Mouse (Mus musculus) CH12.LX (cell line): Measurements from ENCODE around the gene Kxd1. TPM values are rescaled to one million over a fixed set of nuclear protein-coding genes. Genes with fewer than 3 reads are reported as not detected.

ENCODE experiments used
- DNase-seq: peaks from one replicate; pipeline ENCODE4 v3.0.0-alpha.2; 2013; ENCODE audit errors: extremely low read depth
- H3K27ac ChIP-seq: 2 replicates; pipeline ENCODE4 v1.5.1; 2012; ENCODE audit warnings: low read depth, mild to moderate bottlenecking, control low read depth, moderate library complexity; ENCODE audit not compliant: insufficient read depth
- H3K27me3 ChIP-seq: replicated peaks from 2 replicates; pipeline ENCODE3; 2012; ENCODE audit warnings: inconsistent platforms
- H3K36me3 ChIP-seq, 2 experiments: replicated peaks in 1 of 2; 2 replicates each; pipeline versions ENCODE3 to v1.6.1; 2012; ENCODE audit warnings: inconsistent platforms in 1 of 2, low read length in 1 of 2, mild to moderate bottlenecking in 1 of 2, mixed read lengths in 1 of 2, moderate library complexity in 1 of 2; ENCODE audit not compliant: control insufficient read depth in 1 of 2, insufficient read depth in 1 of 2
- H3K4me1 ChIP-seq, 2 experiments: 2 replicates each; pipeline ENCODE4 v1.6.1; 2012; ENCODE audit warnings: inconsistent platforms in 1 of 2, moderate library complexity in 1 of 2; ENCODE audit not compliant: insufficient read depth in 2 of 2, control insufficient read depth in 1 of 2
- H3K4me2 ChIP-seq: 2 replicates; pipeline ENCODE4 v1.6.1; 2012; ENCODE audit warnings: low read depth, mild to moderate bottlenecking, control low read depth; ENCODE audit not compliant: poor library complexity, insufficient read depth, severe bottlenecking
- H3K4me3 ChIP-seq, 3 experiments: fragments of 150-350 bp in 1 of 3; sonication (generic) in 1 of 3; replicated peaks in 1 of 3; 2 replicates each; pipeline versions ENCODE3 to v1.5.1; 2011 to 2012; ENCODE audit warnings: low read depth in 2 of 3, low read length in 2 of 3, mild to moderate bottlenecking in 2 of 3, moderate library complexity in 2 of 3, control low read depth in 1 of 3, improper control_type of control experiment in 1 of 3, inconsistent platforms in 1 of 3, mixed read lengths in 1 of 3; ENCODE audit not compliant: poor library complexity in 1 of 3
- H3K79me2 ChIP-seq: replicated peaks from 2 replicates; pipeline ENCODE4 v1.6.1; 2012; ENCODE audit warnings: mild to moderate bottlenecking, moderate library complexity; ENCODE audit not compliant: control insufficient read depth, poor library complexity, insufficient read depth, severe bottlenecking; ENCODE audit errors: extremely low read depth
- H3K9ac ChIP-seq: 2 replicates; pipeline ENCODE4 v1.6.1; 2012; ENCODE audit warnings: low read depth, mild to moderate bottlenecking, control low read depth, moderate library complexity; ENCODE audit not compliant: insufficient read depth
- H3K9me3 ChIP-seq: replicated peaks from 2 replicates; pipeline ENCODE3; 2012; ENCODE audit warnings: low read length, inconsistent platforms, mixed read lengths
- CHD1 ChIP-seq: IDR thresholded peaks from 2 replicates; pipeline ENCODE4 v1.6.1; 2012; ENCODE audit warnings: low read depth, low read length, improper control_type of control experiment, inconsistent platforms
- CHD2 ChIP-seq: IDR thresholded peaks from 2 replicates; pipeline ENCODE4 v1.6.1; 2011; ENCODE audit warnings: low read length, improper control_type of control experiment
- CTCF ChIP-seq, 2 experiments: IDR thresholded peaks in 1 of 2; conservative IDR thresholded peaks in 1 of 2; 2 replicates each; pipeline ENCODE4 v1.5.1; 2011 to 2012; ENCODE audit warnings: low read depth in 2 of 2, low read length in 2 of 2, improper control_type of control experiment in 1 of 2, inconsistent platforms in 1 of 2, mild to moderate bottlenecking in 1 of 2, moderate library complexity in 1 of 2
- E2F4 ChIP-seq: IDR thresholded peaks from 2 replicates; pipeline ENCODE4 v1.6.1; 2011; ENCODE audit warnings: low read depth, low read length, improper control_type of control experiment; ENCODE audit not compliant: insufficient replicate concordance
- ELF1 ChIP-seq: IDR thresholded peaks from 2 replicates; pipeline ENCODE4 v1.6.1; 2014; ENCODE audit warnings: low read depth, mild to moderate bottlenecking, inconsistent platforms, low read length, improper control_type of control experiment
- EP300 ChIP-seq: IDR thresholded peaks from 2 replicates; pipeline ENCODE4 v1.6.1; 2011; ENCODE audit warnings: low read length, improper control_type of control experiment
- ETS1 ChIP-seq: conservative IDR thresholded peaks from 2 replicates; pipeline ENCODE4 v1.6.1; 2012; ENCODE audit warnings: low read depth, mild to moderate bottlenecking, inconsistent platforms, low read length, improper control_type of control experiment, moderate library complexity
- GABPA ChIP-seq: IDR thresholded peaks from 2 replicates; pipeline ENCODE4 v1.6.1; 2012; ENCODE audit warnings: low read depth, low read length, improper control_type of control experiment, inconsistent platforms; ENCODE audit not compliant: insufficient replicate concordance
- IRF4 ChIP-seq: IDR thresholded peaks from 2 replicates; pipeline ENCODE4 v1.6.1; 2014; ENCODE audit warnings: low read depth, mild to moderate bottlenecking, inconsistent platforms, low read length, improper control_type of control experiment
- JUN ChIP-seq: IDR thresholded peaks from 2 replicates; pipeline ENCODE4 v1.6.1; 2011; ENCODE audit warnings: low read depth, mild to moderate bottlenecking, low read length, improper control_type of control experiment, moderate library complexity; ENCODE audit not compliant: insufficient read depth
- MAFK ChIP-seq: IDR thresholded peaks from 2 replicates; pipeline ENCODE4 v1.6.1; 2011; ENCODE audit warnings: low read length, improper control_type of control experiment; ENCODE audit not compliant: insufficient replicate concordance
- MAX ChIP-seq: IDR thresholded peaks from 2 replicates; pipeline ENCODE4 v1.6.1; 2011; ENCODE audit warnings: low read length, improper control_type of control experiment
- MEF2A ChIP-seq: IDR thresholded peaks from 2 replicates; pipeline ENCODE4 v1.6.1; 2014; ENCODE audit warnings: low read depth, mild to moderate bottlenecking, inconsistent platforms, low read length, improper control_type of control experiment, borderline replicate concordance
- MXI1 ChIP-seq: IDR thresholded peaks from 2 replicates; pipeline ENCODE4 v1.6.1; 2011; ENCODE audit warnings: mild to moderate bottlenecking, low read depth, low read length, improper control_type of control experiment
- NRF1 ChIP-seq: IDR thresholded peaks from 2 replicates; pipeline ENCODE4 v1.6.1; 2014; ENCODE audit warnings: low read depth, mild to moderate bottlenecking, inconsistent platforms, low read length, improper control_type of control experiment, moderate library complexity
- POLR2A ChIP-seq: IDR thresholded peaks from 2 replicates; pipeline ENCODE4 v1.6.1; 2011; ENCODE audit warnings: low read depth, mild to moderate bottlenecking, improper control_type of control experiment, low read length
- POLR2AphosphoS2 ChIP-seq: IDR thresholded peaks from 2 replicates; pipeline ENCODE4 v1.6.1; 2011; ENCODE audit warnings: low read depth, low read length, improper control_type of control experiment
- RAD21 ChIP-seq: IDR thresholded peaks from 2 replicates; pipeline ENCODE4 v1.6.1; 2011; ENCODE audit warnings: low read depth, mild to moderate bottlenecking, low read length, improper control_type of control experiment, moderate library complexity
- RCOR1 ChIP-seq: conservative IDR thresholded peaks from 2 replicates; pipeline ENCODE4 v1.6.1; 2012; ENCODE audit warnings: low read depth, mild to moderate bottlenecking, inconsistent platforms, low read length, improper control_type of control experiment
- SIN3A ChIP-seq: IDR thresholded peaks from 2 replicates; pipeline ENCODE4 v1.6.1; 2012; ENCODE audit warnings: low read length, improper control_type of control experiment, inconsistent platforms
- TBP ChIP-seq: conservative IDR thresholded peaks from 2 replicates; pipeline ENCODE4 v1.6.1; 2011; ENCODE audit warnings: low read depth, low read length, improper control_type of control experiment
- TCF12 ChIP-seq: IDR thresholded peaks from 2 replicates; pipeline ENCODE4 v1.6.1; 2014; ENCODE audit warnings: low read depth, mild to moderate bottlenecking, inconsistent platforms, low read length, improper control_type of control experiment
- UBTF ChIP-seq: IDR thresholded peaks from 2 replicates; pipeline ENCODE4 v1.6.1; 2012; ENCODE audit warnings: low read depth, mild to moderate bottlenecking, inconsistent platforms, low read length, improper control_type of control experiment, moderate library complexity
- USF1 ChIP-seq: IDR thresholded peaks from 2 replicates; pipeline ENCODE4 v1.6.1; 2014; ENCODE audit warnings: low read depth, mild to moderate bottlenecking, inconsistent platforms, low read length, improper control_type of control experiment
- ZC3H11A ChIP-seq: IDR thresholded peaks from 2 replicates; pipeline ENCODE4 v1.6.1; 2012; ENCODE audit warnings: low read depth, mild to moderate bottlenecking, inconsistent platforms, low read length, improper control_type of control experiment
- dilution Hi-C: fragments of 300-500 bp; cut with MboI; formaldehyde crosslinking; loops from 2 replicates; pipeline ENCODE4 v1.14.3; 2020; ENCODE audit warnings: low sequenced_read_pairs; ENCODE audit not compliant: extremely low pct_unique_long_range_greater_than_20kb, extremely low pct_ligation_motif_present
- in situ Hi-C: fragments of 300-500 bp; cut with MboI; formaldehyde crosslinking; loops from 3 replicates; pipeline ENCODE4 v1.14.3; 2019; ENCODE audit warnings: low sequenced_read_pairs, low pct_ligation_motif_present, low pct_unique_long_range_greater_than_20kb, mixed read lengths
- polyA plus RNA-seq: library from polyadenylated mRNA; unstranded; fragments of >175 nt; gene quantifications from 2 replicates; pipeline ENCODE4 v1.2.1, GENCODE M21; 2012; ENCODE audit warnings: low read depth; ENCODE audit not compliant: insufficient read length
- total RNA-seq, 2 experiments: library from RNA; depleted of rRNA; stranded (reverse); fragments of 300-350 nt in 1 of 2; fragments of >200 nt in 1 of 2; gene quantifications; 2 replicates each; pipeline ENCODE4 v1.2.3; 2012 to 2014

The Kxd1 gene
- total and polyA plus RNA-seq, 3 experiments = 56.6 to 68.0 (median 63.4) TPM

- in situ Hi-C loops = no loop called here
- Histone ChIP-seq H3K36me3 (peaks cover 0 to 63% of the 10 kb centered on the region in 2 experiments), H3K27ac (no peak overlapping the region), H3K4me1 (peaks cover 3 to 42% of the 10 kb centered on the region in 2 experiments; a peak in 2 of 4 replicates), H3K4me2 (no peak overlapping the region), H3K9ac (no peak overlapping the region), H3K79me2 (no peaks in the 10 kb centered on the region), H3K4me3 (no peak overlapping the region), H3K9me3 (no peaks in the 10 kb centered on the region), H3K27me3 (no peaks in the 10 kb centered on the region)
- dilution Hi-C loops = no loop called here
- no peak for DNase-seq
- TF ChIP-seq MEF2A (no peak), JUN (no peak), RAD21 (no peak), RCOR1 (no peak), ZC3H11A (no peak), CTCF (conservative IDR thresholded peaks at IDR 0.05 in 1 of 2, IDR thresholded peaks at IDR 0.05 in 1 of 2; ENCODE audit: low read depth in 2 of 2, low read length in 2 of 2) (no peak), UBTF (no peak), SIN3A (no peak), IRF4 (no peak), ETS1 (no peak), EP300 (no peak), TCF12 (no peak), TBP (no peak)
Observed at GRCm38 (mm10) chr8:70563763-70564387, 36.1 kb upstream of the Kxd1 start.

GRCm38 (mm10) chr8:70562802-70563201 lies 35.0 kb upstream of the Kxd1 start:
- H3K79me2 ChIP-seq = no peaks in the 10 kb centered on the region
- H3K9ac ChIP-seq = no peak overlapping the region
- no peak overlapping the region for H3K27ac ChIP-seq
- no peak for DNase-seq
- peaks cover 3 to 53% of the 10 kb centered on the region in 2 experiments; a peak in 2 of 4 replicates for H3K4me1 ChIP-seq
- H3K4me2 ChIP-seq = no peak overlapping the region
- H3K4me3 ChIP-seq = no peak overlapping the region
- peaks cover 0 to 59% of the 10 kb centered on the region in 2 experiments for H3K36me3 ChIP-seq
- H3K27me3 ChIP-seq = no peaks in the 10 kb centered on the region
- in situ Hi-C loops (no loop called here), dilution Hi-C loops (no loop called here)
- no peaks in the 10 kb centered on the region for H3K9me3 ChIP-seq
- TF ChIP-seq TBP (no peak), EP300 (no peak), MAFK (no peak), CHD2 (no peak), E2F4 (no peak), MXI1 (no peak), POLR2AphosphoS2 (no peak), RAD21 (no peak), MAX (no peak), ELF1 (no peak), SIN3A (no peak), POLR2A (no peak), JUN (no peak), CHD1 (no peak), USF1 (no peak), NRF1 (no peak), ETS1 (no peak), GABPA (no peak), ZC3H11A (no peak)
